Mouse (Mus musculus) CD4-positive, CD25-positive, alpha-beta regulatory T cell, adult 4 months (primary cell): ENCODE measurements around the gene Hes1. TPM values are rescaled to one million over a fixed set of nuclear protein-coding genes. Genes with fewer than 3 reads are reported as not detected.

Experiments
- polyA plus RNA-seq, 2 experiments: library from polyadenylated mRNA; unstranded; fragments of 100-300 nt; shearing (Covaris generic); gene quantifications; one replicate each; pipeline ENCODE4 v1.2.1; 2017

Gene Hes1
- polyA plus RNA-seq, 2 experiments from 2014 or later: 0.22 TPM; not detected in 1

Other genes starting within 250 kb of the Hes1 start
- gene Cpn2, start 203.1 kb downstream of the Hes1 start, polyA plus RNA-seq: not detected
- gene Lrrc15, start 218.9 kb downstream of the Hes1 start, polyA plus RNA-seq: not detected
- gene Gp5, start 246.4 kb downstream of the Hes1 start, polyA plus RNA-seq: not detected